Mouse (Mus musculus): ENCODE measurements at regions not wholly inside any gene's neighbourhood (a gene's known extent, or its start where the extent isn't known, plus 50 kb on each side); places are given as distances from the start of the nearest gene placed in this dataset.

DNA sequence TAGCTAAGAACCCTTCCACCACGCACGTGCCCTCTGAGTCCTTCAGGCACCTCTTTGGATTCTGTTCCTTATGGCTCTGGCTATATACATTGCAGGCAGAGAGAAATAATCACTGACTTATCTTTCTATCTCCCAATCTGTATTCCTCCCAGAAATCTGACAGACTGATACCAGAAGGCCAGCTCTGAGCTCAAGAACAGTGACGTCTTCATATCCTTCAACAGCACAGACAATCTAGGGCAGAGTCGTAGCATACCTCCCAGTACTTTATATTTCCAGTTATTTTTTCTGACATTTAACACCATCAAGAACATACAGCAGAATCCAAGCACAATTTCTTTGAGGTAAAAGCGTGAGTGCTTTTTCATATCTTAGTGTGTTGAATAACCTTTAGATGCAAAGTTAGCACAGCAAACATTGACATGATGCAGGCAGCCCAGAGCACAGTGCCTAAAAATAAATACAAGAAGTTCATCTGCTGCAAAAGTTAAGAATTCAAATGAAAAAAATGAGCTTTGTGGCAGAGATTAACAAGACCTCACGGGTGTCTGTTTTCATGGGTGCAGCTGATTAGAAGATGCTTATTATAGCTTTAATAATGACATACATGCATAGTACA lies 358.1 kb upstream of the Satb1 start:
- no peak for DNase-seq

DNA sequence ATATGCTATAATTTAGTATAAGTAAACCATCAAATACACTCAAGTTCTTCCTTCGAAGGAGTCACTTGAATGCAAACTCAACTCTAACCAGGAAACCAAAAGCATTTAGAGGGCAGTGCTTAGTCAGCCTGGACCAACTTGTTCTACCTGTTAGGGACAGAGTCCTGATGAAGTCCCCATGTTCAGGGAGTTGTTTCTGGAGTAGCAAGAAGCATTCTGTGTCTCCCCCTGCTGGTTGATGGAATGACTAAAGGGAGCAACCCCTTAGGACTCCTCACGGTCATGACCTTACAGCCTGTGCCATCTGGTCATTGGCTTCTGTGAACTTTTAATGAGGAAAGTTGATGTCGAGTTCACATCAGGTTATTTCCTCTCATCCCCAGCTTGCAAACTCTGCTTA lies 349.6 kb upstream of the Satb1 start:
- DNase-seq = peak; percentile 7

DNA sequence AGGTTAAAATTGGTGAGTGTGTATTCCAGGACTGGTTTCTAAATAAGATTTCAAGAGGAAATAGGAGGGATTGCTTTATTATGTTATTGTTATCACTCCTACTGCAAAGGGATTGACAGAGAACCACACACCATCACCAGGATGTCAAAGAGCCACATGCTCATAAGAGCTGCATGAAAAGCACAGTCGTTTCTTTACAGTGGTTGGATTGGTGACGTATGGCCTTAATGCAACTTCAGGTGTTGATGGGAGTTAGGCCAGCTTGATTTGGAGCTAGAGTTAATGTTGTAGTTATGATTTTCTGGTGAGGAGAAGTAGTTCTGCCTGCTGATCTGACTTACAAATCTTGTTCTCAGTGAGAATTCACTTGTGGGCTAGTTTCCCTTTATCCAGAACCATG lies 344.9 kb upstream of the Satb1 start:
- no peak for DNase-seq

DNA sequence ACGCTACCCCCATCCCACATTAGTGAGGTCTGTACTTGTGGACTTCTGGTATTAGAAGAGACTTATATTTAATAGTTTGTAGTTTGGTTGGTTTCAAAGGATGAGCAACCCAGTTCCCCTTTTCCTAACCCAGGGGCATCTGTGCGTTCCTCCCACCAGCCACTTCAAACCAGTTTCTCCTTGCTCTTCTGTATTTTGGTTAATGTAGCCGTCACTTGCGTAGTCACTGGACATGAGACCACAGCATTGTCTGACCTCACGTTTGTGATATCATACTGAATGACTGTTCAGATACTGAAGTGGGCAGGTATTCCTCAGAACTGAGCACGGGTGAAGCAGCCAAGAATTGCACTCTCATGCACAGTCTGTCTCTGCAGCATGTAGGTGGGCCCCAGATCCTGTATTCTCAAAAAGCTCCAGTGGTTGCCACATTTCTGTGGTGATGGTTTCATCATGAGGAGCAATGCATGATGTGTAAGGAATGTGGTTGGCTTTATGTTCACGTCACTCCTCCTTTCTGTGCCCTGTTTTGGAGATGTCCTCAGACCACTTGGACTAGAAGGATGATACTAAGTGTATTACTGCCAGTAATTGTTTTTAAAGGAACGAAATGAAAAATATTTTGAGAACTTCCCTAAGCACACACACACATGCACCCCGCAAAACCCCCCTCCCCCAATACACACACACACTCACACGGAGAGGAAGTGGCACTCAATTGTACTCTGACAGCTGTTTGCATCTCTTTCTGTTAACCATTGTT lies 335.2 kb upstream of the Satb1 start:
- no peak for DNase-seq

DNA sequence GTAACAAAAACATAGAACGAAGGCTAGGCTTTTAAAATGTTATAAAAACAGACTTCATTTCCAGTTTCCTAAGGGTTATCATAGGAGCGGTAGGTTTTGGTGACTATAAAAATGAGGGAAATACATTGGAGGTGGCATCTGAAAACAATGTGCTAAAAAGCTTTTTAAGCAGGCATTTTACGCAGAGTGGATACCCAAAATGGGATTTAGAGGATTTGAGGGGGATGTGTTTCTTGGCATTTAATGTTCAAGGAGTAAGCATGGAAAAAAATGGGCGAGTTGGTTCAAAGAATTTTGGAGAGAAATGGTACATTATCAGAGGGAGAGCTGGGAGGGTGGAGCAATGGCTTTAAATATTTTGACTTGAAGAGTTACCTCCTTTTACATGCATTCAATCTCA lies 334.6 kb upstream of the Satb1 start:
- no peak for DNase-seq

DNA sequence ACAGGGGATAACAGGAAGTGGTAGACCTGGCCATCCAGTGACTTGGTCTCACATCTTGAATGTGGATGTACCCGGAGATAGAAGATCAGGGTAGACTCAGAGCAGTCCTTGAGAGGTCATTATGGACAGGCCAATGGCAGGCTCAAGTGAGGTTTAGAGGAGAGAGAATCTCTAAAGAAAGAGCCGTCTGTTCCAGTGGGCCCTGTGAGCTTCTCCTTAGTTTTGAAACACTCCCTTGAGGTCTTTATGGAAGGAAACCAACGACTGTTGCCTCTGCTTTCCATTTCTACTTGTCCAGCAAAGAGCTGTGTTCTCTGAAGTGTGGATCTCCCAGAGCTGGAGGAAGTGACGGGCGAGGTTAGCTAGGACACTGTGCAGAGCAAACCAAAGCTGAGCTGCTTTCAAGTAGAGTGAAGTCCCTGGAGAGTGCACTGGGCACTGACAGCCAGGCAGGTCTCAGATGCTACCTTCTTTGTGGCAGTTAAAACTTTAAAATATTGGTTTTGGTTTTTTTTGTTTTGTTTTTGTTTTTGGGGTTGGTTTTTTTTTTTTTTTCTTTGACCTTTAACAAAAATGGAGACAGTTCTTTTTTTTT lies 332.9 kb upstream of the Satb1 start:
- DNase-seq = no peak

DNA sequence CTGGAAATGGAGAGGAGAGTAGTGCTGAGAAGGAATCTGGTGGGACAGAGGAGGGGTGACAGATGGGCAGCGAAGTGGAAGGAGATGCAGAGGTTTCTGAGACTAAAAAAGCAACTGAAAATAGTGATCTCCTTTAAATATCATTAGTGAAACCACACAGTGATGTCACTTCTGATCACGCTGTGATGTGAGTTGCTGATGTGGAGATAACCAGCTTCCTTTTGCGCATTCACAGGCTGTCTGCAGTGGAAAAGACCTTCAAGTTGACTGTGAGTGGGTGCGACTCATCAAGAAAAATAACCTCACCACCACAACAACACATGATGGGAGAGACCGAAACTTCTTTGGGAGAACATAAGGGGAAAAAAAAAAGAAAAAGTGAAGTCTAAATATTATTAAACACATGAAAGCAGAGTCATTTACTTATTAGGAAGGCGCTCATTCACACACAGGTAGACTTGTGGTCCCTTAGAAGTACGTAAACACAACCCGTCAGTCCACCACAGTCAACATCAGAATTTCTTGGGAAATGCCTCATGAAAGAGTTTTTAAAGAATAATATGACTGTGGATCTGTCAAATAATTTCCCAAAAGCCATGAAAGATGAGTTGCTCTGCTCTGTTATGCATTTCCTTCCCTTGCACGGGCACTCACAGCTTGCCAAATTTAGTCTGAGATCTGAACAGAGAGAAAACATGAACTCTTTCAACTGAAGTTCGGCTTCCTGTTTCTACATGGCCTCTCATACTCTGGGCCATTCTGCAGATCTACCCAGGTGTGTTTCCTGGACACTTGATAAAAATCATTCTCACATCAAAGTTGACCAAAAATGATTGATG lies 329.7 kb upstream of the Satb1 start:
- DNase-seq = no peak

DNA sequence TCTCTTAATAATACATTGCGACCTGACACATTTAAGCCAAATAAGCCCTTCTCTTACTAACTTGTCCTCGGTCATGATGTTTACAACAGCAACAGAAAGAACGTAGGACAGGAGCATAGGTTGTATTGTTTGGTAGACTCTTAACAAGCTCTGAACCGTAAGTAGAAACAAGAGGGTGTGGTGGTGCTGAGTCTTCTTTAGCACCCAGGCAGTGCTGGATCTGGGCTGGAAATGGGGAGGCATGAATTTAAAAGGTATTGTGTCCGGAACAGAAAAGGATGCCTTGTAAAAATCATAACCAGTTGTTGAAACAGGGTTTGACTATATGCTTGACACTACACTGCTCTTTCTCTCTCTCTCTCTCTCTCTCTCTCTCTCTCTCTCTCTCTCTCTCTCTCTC lies 317.4 kb upstream of the Satb1 start:
- DNase-seq = no peak

DNA sequence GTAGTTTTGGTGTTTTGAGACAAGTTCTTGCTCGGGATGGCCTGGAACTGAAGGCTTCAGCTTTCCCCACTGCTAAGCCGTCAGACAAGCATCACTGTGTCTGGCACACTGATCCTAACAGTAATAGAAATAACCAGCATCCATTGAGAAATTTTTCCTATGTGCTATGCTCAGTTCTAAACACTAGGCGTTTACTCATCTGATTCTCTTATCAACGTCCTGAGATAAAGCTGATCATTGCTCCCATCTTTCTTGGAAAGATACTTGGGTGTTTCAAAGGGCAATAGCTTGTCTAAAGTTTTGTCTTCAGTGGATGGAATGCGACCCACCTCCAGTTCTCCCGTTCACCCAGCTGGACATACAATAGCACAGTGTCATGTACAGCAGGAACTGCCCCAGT lies 316.7 kb upstream of the Satb1 start:
- no peak for DNase-seq

DNA sequence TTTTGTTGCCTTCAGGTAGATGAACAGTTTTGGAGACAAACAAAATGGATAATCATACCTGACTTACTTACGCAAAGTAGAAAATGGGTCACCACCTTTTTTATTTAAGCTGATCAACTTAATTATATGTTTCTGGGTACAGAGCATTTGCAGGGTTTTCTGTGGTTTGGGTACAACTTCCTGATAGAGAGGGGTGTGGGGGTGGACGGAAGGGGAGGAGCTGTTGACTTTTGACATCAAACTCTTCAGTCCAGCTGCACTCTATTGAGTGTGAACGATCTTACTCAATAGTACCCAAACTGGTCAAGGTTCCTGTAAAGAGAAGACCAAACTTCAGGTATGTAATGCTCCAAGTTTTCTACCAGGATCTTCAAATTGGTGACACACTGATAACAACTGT lies 316.0 kb upstream of the Satb1 start:
- no peak for DNase-seq

DNA sequence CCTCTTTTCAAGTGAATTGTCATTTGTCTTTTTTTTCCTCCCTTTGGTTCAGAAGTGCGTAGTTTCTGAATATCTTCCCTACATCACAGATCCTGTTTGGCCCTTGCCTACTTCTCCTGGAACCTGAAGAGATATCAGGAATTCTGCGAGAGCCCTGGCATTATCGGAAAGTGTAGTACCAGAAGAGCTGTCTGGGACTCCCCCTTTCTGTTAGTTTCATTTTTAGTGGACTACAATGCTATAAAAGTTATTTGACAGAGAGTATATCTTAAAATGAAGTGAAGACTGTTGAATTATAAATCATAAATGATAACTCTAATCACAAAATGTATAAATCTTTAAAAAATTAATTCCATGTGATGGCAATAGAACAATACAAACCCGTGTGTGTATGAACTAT lies 270.8 kb upstream of the Satb1 start:
- no peak for DNase-seq

DNA sequence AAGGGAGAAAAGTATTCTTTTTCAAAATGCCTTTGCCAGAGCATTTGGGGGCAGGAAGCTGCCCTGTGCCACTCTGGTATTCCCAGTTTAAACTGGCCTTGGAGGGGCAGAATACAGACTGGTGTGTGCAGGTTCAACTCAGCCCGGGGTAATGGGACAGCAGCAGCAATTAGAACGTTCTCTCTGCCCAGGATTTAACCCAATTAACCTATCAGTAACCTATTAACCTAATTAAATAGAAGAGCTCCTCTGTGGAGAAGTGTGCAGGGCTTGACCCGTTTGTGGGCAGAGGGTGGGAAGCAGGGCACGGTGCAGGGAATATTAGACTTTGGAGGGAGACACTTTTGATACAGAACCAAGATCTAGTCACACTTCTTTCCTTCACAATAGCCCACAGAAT lies 252.7 kb upstream of the Satb1 start:
- no peak for DNase-seq

DNA sequence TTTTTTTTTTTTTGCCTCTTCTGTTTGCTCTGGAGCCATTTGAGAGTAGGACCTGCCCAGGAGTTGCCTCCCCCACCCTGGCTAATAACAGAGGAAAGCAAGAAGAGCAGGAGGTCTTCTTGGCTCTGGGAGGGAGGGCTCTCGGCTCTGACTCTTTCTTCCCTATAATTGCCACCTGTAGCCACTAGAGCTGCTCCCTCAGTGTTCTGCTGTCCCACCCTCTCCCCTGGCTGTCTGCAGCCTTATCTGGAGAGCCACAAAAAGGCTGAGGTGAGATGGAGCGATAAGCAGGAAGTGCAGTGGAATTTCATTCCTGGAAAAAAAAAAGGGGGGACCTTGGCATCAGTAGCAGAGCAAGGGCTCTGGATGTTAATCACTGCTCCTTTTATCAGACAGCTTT lies 251.4 kb upstream of the Satb1 start:
- DNase-seq = no peak

DNA sequence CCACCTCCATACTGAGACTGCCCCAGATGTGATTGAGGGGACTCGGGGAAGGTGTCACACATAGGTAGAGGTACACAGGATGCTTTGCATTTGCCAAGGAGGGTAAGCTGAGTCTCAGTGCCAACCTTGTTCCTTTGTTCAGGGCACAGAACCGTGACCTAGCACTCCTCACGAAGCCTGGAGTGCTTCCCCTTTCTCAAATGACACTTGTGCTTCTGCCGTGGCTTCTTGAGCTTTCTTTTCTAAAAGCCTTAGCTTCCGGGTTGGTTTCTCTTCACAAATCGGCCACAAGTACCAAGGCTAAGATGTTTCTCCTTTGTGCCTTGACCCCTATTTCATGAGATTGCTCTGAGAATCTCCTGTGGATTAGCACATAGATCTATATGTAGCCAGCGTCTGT lies 246.2 kb upstream of the Satb1 start:
- DNase-seq = no peak

DNA sequence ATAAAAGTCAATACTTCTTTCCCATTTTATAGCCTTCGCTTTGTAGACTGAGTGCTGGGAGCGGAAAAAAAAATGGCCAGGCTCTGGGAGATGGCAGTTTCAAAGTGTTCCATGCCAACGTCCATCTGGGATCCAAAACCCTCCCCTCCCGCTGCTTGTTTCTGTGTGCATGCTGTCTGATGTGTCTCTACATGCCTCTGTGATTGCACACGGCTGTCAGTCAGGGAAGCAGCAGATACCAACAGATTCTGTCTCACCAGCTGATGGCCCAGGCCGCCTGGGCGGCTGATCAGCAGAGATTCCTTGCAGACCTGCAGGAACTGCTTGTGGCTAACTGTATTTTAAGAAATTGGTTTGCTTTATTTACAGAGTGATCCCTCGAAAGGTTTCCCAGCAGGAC lies 245.4 kb upstream of the Satb1 start:
- DNase-seq = no peak

DNA sequence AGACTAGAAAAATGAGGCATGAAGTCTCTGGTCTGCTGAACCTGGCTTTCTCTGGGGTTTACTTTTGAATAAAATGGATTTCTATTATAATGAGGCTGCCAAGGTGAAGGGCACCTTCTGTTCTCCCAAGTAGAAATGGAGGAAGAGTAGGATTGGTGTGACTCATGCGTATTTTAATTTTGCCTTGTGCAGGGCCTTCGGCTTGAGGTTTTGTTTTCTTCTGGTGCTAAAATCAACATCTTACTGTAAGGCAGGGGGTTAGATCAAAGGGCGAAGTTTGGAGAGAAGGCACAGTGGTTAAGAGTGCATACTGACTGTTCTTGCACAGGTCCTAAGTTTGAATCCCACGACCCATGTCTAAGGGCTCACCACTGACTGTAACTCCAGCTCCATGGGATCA lies 244.9 kb upstream of the Satb1 start:
- no peak for DNase-seq

DNA sequence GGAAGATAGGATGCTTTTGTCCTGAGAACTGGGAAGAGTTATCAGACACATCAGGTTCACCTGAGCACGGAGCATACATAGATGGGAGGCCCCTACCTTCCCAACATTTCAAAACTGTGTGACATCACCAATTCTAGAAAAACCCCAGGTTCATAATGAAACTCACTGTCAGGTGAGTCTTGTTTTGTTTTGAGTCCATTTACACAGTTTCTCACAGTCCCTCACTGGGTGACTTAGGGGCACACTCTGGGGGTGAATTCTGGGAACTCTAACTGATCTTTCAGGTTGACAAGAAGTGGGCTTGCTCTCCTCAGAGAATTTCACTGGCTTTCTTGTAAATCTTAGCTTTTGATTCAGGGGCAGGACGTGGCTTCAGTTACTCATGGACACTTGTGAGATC lies 243.7 kb upstream of the Satb1 start:
- no peak for DNase-seq

DNA sequence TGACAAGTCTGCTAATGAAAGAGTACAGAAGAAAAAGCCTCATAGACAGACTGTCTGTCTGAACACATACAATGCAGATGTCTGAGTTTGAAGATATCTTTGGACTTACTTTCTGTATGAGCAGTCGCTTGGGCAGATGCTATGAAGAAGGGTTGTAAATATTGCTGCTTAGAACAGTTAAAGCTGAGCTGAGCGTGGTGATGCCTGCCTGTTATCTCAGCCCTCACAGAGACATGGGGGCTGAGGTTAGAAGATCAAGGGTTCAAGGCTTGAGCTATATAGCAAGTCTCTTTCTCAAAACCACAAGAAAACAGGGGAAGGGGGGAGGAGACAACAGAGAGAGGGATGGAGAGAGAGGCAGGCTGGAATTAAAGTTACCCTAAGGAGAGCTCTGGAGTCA lies 234.6 kb upstream of the Satb1 start:
- DNase-seq = no peak

DNA sequence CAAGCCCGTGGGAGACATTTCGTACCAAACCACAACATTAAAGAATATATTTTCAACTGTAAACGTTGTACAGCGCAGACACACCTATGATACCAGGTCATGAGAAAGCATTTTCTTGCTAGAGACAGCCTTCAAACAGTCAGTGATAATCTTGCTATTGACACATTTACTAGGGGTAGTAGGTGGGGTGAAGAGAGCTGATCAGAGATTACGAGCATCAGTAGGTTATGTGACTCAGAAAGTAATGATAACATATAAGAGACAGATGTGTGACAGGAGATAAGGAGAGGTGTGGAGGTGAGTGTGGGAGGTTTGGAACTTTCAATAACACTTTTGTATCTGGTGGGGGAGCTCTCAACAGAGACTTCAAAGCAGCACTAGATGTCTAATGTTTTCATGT lies 231.5 kb upstream of the Satb1 start:
- DNase-seq = no peak

DNA sequence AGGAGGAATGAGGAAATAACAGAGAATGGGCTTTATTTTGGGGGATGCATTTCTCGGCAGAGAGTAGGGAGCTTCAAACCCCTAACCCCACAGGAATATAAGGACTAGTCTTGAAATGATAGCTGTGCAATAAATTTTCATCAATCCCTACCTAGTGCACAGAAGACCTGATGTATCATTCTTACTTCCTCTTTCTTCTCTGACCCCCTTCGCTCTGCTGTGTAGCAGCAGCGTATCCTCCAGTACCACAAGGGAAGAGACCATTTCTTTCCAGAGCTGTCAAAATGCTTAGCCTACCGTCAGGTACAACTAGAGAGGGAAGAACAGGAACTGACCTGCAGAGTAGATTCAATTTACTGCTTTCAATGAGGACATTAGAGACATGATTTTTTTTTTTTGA lies 230.0 kb upstream of the Satb1 start:
- no peak for DNase-seq

DNA sequence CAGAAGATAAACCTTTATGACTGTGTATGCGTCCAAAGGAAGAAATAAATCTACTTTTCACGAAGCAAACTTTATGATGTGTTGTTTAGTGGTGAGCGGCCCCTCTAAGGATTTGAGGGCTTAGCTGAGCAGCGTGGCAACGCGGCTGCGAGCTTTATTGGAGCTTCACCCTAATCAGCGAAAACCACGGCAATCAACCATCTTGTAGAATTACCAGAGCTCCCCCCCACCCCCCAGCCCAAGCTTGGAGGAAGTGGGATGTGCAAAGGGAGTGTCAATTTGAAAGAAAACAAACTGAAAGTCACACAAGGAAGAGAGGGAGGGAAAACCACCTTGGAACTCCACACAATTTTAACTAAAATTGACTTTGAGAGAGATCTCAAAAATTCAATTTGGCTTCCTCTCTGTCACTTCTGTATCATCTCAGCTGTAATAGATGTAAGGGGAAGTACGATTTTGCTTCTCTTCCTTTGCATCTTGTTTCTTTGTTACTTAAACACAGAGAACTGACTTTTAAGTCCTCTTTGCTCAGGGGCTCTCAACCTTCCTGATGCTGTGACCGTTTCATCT lies 229.1 kb upstream of the Satb1 start:
- no peak for DNase-seq

DNA sequence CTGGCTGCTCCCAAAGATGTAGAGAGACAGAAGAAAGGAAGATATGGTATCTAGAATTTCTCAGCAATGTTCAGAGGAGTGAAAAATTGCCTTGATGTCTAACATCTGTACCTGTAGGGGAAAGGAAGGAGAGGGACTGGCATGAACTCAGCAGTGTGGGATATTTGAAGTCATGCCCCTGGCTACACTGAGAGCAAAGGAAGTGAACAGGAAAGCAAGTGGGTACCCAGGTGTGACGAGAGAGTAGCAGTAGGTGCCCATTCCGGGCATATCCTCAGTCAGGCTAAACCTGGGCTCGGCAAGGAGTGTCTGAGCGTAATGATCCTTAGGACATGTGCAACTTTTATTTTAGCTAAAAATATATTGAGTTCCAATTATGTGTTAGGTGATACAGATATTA lies 203.4 kb upstream of the Satb1 start:
- no peak for DNase-seq

DNA sequence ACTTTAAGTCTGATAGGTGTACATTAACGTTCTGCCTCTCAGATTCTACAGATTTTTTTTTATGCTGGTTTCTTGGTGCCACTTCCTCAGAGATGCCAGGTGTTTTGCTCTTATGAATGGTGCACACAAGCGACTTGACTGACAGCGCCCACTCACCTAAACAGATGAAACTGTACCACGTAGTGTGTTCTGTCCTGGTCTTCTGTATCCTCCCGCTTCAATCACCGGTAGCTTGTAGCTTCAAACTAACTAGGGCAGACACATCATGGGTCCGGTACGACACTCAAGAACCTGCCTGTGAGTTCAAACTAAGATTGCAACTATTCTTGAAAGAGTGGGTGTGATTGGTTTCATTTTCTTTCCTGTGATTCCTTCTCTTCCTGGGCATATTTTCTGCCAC lies 198.0 kb upstream of the Satb1 start:
- no peak for DNase-seq

Measured in gastrocnemius, postnatal 10 days (tissue).